Mouse (Mus musculus): ENCODE measurements at regions not wholly inside any gene's neighbourhood (a gene's known extent, or its start where the extent isn't known, plus 50 kb on each side); places are given as distances from the start of the nearest gene placed in this dataset.

DNA sequence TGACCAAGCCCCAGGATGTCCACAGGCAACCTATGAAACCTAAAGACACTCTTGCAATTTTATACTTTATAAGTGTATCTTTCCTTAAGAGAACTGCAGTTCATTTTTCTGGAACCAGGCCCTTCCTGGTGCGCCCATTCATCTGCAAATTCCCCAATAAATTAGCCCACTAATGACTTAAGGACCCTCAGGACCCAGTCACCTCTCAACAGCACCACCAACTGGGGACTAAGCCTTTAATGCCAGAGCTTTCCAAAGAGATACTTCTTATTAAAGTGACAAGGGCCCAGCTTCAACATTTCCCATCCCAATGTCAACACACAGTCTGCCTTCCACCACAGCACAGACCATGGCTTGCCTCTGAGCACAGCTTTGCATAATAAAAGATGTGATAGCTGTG is 237.6 kb upstream of the Pabpc6 start:
- no peak overlapping the region for H3K9ac ChIP-seq (ENCODE audit: control insufficient read depth, low read depth, low read length, poor library complexity, severe bottlenecking)
- TF ChIP-seq GABPA (IDR thresholded peaks at IDR 0.05; ENCODE audit: low read depth, low read length) (no peak), UBTF (IDR thresholded peaks at IDR 0.05; ENCODE audit: borderline replicate concordance, insufficient read depth, low read depth, low read length) (no peak), BHLHE40 (IDR thresholded peaks at IDR 0.05; ENCODE audit: borderline replicate concordance, low read depth, low read length) (no peak), CHD2 (IDR thresholded peaks at IDR 0.05; ENCODE audit: low read length) (no peak), POLR2A (IDR thresholded peaks at IDR 0.05; ENCODE audit: control insufficient read depth in 1 of 2, insufficient read depth in 1 of 2, low read depth in 1 of 2, low read length in 2 of 2, poor library complexity in 1 of 2) (no peak), MXI1 (IDR thresholded peaks at IDR 0.05; ENCODE audit: low read depth, low read length) (no peak), SIN3A (IDR thresholded peaks at IDR 0.05; ENCODE audit: low read length) (no peak), NELFE (IDR thresholded peaks at IDR 0.05; ENCODE audit: low read depth, low read length) (no peak), CHD1 (IDR thresholded peaks at IDR 0.05; ENCODE audit: low read depth, low read length) (no peak), MAFK (IDR thresholded peaks at IDR 0.05; ENCODE audit: borderline replicate concordance, low read depth, low read length) (no peak), USF1 (IDR thresholded peaks at IDR 0.05; ENCODE audit: low read depth, low read length) (no peak), MAX (IDR thresholded peaks at IDR 0.05; ENCODE audit: low read length) (no peak), POLR2AphosphoS5 (IDR thresholded peaks at IDR 0.05; ENCODE audit: borderline replicate concordance, low read depth, low read length) (no peak), MEF2A (IDR thresholded peaks at IDR 0.05; ENCODE audit: extremely low read depth, insufficient replicate concordance, low read depth, low read length, poor library complexity, severe bottlenecking) (no peak), TBP (IDR thresholded peaks at IDR 0.05; ENCODE audit: low read depth, low read length) (no peak), RCOR1 (IDR thresholded peaks at IDR 0.05; ENCODE audit: low read depth, low read length) (no peak), RAD21 (IDR thresholded peaks at IDR 0.05; ENCODE audit: low read depth, low read length) (no peak), POLR2AphosphoS2 (IDR thresholded peaks at IDR 0.05; ENCODE audit: low read length) (no peak)
- H3K27me3 ChIP-seq (ENCODE audit: control insufficient read depth in 1 of 2, insufficient read depth in 2 of 2, low read length in 2 of 2): no peaks in the 10 kb centered on the region
- no peaks in the 10 kb centered on the region for H3K79me2 ChIP-seq (ENCODE audit: control insufficient read depth, insufficient read depth, low read length, poor library complexity)
- no peak for DNase-seq (ENCODE audit: low read depth, low spot score)
- no peak overlapping the region for H3K27ac ChIP-seq (ENCODE audit: control insufficient read depth, low read depth, low read length)
- H3K36me3 ChIP-seq (ENCODE audit: control insufficient read depth in 1 of 2, insufficient read depth in 2 of 2, low read length in 2 of 2): no peaks in the 10 kb centered on the region
- H3K9me3 ChIP-seq (replicated peaks; ENCODE audit: insufficient read depth, low read length): no peaks in the 10 kb centered on the region
- H3K4me1 ChIP-seq (ENCODE audit: control insufficient read depth in 1 of 2, insufficient read depth in 2 of 2, low read length in 2 of 2): no peaks in the 10 kb centered on the region
- H3K4me3 ChIP-seq (ENCODE audit: control insufficient read depth in 1 of 2, insufficient read depth in 1 of 2, low read depth in 2 of 2, low read length in 2 of 2): no peak overlapping the region

DNA sequence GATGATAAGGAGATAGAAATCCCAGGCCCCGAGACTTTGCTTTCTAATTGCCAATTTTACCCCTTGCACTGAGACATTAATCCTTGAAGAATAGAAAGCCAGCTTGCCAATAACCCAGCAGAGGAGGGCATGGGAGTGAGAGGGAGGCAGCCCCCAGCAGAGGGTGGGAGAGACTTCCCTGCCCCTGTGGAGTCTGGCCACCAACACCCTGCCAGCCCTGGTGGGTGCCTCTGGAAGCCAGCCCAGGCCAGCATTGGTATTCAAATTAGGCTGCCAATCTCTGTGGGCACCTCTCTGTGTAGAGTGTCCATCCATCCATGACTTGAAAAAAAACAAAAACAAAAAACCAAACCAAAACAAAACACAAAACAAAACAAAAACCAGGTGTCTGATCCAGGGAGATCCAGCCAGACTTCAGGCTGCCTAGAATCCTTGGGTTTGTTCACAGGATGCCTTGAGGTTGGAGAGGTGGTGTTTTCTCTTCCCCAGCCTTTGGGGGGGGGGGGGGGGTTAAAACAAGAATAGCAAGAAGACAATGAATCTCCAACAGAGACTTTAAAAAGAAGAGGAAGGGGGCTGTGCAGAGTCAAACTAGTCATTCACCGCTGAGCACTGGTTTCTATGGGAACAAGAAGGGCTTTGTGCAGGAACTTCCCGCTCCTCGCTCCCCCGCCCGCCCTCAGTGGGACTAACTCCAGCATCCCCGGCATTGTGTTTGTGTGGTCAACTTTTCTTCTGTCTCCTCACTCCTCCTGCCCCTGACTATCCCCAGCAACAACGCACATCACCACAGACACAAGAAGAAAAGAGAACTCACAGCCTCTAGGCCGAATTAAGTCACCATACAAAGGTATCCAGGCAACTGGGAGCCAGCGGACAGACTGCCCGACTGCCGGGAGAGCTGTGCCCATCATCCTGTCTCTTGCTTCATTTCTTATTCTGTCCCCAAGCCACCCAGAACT is 236.3 kb upstream of the Pabpc6 start:
- no peak for DNase-seq (ENCODE audit: low read depth, low spot score)
- Histone ChIP-seq H3K27ac (ENCODE audit: control insufficient read depth, low read depth, low read length) (no peak overlapping the region), H3K9ac (ENCODE audit: control insufficient read depth, low read depth, low read length, poor library complexity, severe bottlenecking) (no peak overlapping the region), H3K36me3 (ENCODE audit: control insufficient read depth in 1 of 2, insufficient read depth in 2 of 2, low read length in 2 of 2) (no peaks in the 10 kb centered on the region), H3K79me2 (ENCODE audit: control insufficient read depth, insufficient read depth, low read length, poor library complexity) (no peaks in the 10 kb centered on the region), H3K4me1 (ENCODE audit: control insufficient read depth in 1 of 2, insufficient read depth in 2 of 2, low read length in 2 of 2) (no peaks in the 10 kb centered on the region), H3K27me3 (ENCODE audit: control insufficient read depth in 1 of 2, insufficient read depth in 2 of 2, low read length in 2 of 2) (no peaks in the 10 kb centered on the region), H3K9me3 (replicated peaks; ENCODE audit: insufficient read depth, low read length) (no peaks in the 10 kb centered on the region), H3K4me3 (ENCODE audit: control insufficient read depth in 1 of 2, insufficient read depth in 1 of 2, low read depth in 2 of 2, low read length in 2 of 2) (no peak overlapping the region)
- TF ChIP-seq ETS1 (IDR thresholded peaks at IDR 0.05; ENCODE audit: low read depth, low read length) (no peak), SMC3 (IDR thresholded peaks at IDR 0.05; ENCODE audit: low read depth, low read length) (no peak), ZNF384 (IDR thresholded peaks at IDR 0.05; ENCODE audit: low read depth, low read length) (no peak), MYB (IDR thresholded peaks at IDR 0.05; ENCODE audit: low read depth, low read length) (no peak), KAT2A (conservative IDR thresholded peaks at IDR 0.05; ENCODE audit: low read depth, low read length) (no peak), GABPA (IDR thresholded peaks at IDR 0.05; ENCODE audit: low read depth, low read length) (no peak), RCOR1 (IDR thresholded peaks at IDR 0.05; ENCODE audit: low read depth, low read length) (no peak), POLR2AphosphoS5 (IDR thresholded peaks at IDR 0.05; ENCODE audit: borderline replicate concordance, low read depth, low read length) (no peak), ZMIZ1 (IDR thresholded peaks at IDR 0.05; ENCODE audit: low read depth, low read length) (no peak), MYC (IDR thresholded peaks at IDR 0.05; ENCODE audit: low read depth, low read length) (no peak), MAFK (IDR thresholded peaks at IDR 0.05; ENCODE audit: borderline replicate concordance, low read depth, low read length) (no peak), TCF12 (IDR thresholded peaks at IDR 0.05; ENCODE audit: low read depth, low read length) (no peak), UBTF (IDR thresholded peaks at IDR 0.05; ENCODE audit: borderline replicate concordance, insufficient read depth, low read depth, low read length) (no peak), NELFE (IDR thresholded peaks at IDR 0.05; ENCODE audit: low read depth, low read length) (no peak)
